Mouse (Mus musculus) spleen, embryonic (tissue): ENCODE measurements around the gene Acot4.
"Not testable (repeated sequence)": the region's sequence is repeated elsewhere in the genome, so short reads cannot be mapped to it uniquely, and the experiment has no call there.

ENCODE experiments used
- CTCF ChIA-PET: fragments of 350-600 bp; sonication (Branson Sonifier 250); formaldehyde crosslinking; loops from one replicate; lab custom pipeline; 2022; lab: Charles Lee

Acot4 gene

DNA sequence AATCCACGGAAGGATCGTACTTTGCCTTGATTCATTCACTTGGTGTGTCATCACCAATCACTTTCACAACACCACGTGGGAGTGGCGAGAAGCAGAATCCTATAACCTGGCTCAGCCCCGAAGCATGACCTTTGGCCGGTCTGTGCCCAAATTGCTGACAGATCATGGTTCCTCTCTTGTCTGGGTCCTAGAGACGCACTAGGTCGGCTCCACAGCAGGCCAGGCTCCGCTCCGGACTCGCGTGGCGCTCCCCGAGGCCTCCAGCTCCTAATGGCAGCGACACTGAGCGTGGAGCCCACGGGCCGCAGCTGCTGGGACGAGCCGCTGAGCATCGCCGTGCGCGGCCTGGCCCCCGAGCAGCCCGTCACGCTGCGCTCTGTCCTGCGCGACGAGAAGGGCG, at the start of gene Acot4:
Gene Acot4 (plus strand): TSS at position 139 of the 400 bp plus-strand sequence.
- CTCF ChIA-PET: not testable (repeated sequence)

DNA sequence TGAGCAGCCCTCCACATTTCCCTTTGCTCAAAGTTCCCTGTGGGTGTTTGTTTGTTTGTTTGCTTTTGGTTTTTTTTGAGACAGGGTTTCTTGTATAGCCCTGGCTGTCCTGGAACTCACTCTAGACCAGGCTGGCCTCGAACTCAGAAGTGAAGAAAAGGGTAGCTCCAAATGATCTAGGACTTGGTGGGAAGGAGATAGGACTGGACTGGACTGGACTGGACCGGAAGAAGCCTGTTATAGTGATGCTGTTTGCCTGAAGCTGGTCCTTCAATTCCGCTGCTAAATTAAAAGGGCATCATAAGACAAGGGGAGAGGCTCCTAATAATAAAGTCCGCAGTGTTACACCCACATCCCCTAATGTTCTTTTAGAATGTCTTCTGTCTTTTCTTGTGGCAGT, 49.7 kb upstream of the Acot4 start:
- CTCF ChIA-PET: interaction anchor here (0.6 to 1.4 kb wide), 3 partner anchors 21 to 307 kb away, joined by 3 to 7 read pairs (median 3); partner anchors contain the start of gene Acot1

DNA sequence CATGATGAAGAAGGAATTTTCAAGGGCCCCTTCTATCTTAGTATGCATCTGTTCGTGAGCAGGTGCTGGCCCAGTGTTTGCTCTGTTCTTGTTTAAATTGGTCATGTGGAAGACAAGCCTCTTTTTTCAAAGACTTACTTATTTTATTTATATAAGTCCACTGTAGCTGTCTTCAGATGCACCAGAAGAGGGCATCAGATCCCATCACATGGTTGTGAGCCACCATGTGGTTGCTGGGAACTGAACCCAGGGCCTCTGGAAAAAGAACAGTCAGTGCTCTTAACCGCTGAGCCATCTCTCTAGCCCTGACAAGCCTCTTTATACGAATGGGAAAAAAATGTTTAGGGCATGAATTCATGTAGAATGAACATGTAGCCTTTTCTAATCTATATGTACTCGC, 48.8 kb upstream of the Acot4 start:
- CTCF ChIA-PET: interaction anchor here (0.5 kb wide), 1 partner anchor 131 kb away, joined by 11 read pairs; no protein-coding TSS in a partner anchor

DNA sequence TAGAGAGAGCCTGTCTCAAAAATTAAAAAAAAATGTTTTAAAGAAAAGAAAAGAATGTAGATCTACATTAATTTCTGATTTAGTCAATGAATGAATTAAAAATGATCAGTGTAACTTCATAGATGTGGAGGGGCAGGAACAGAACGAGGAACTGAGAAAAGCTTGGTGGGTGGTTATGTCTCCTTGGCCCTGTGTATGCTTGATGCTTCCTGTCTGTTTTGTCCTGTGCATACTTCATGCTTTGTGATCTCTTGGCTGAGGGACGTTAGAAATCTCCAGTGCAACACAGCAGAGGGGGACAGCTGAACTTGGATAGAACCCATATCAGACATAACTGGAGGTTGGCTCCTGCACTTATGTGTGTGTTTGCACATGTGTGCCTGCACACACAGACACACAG, 41.0 kb upstream of the Acot4 start:
- CTCF ChIA-PET: no interaction called here

DNA sequence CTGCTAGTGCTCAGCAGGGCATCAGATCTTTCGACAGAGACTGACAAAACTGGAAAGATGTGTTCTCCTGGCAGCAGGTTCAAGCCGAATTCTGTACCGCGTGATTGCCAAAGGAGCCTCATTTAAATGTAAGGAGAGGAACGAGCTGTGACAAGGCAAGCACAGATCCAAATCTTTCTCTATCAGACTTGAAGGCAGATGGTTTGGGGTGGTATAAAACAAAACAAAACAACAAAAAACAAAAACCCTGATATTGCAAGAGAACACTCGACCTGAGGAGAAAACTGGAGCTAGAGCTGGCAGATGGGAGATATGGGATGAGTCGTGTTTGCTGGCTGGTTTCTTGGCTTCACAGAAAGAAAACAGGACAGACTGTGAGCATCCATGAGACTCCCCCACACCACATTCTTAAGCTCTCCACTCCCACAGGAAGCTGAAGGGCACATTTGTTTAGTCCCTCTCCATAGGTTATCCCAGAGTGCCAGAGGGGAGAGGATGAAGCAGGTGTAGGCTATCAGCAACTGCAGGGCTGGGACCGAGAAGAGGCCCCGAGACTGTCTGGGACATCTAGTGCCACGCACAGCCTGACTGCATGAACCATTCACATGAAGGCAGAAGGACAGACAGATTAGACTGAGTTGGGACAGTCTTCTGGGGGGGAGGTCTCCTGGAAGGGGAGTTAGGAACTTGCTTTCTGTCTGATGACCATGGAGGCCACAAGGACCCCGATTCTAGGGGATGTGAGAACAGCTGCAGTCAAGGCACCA, 39.7 kb upstream of the Acot4 start:
- CTCF ChIA-PET: interaction anchor here (0.5 kb wide), 1 partner anchor 21 kb away, joined by 3 read pairs; no protein-coding TSS in a partner anchor

DNA sequence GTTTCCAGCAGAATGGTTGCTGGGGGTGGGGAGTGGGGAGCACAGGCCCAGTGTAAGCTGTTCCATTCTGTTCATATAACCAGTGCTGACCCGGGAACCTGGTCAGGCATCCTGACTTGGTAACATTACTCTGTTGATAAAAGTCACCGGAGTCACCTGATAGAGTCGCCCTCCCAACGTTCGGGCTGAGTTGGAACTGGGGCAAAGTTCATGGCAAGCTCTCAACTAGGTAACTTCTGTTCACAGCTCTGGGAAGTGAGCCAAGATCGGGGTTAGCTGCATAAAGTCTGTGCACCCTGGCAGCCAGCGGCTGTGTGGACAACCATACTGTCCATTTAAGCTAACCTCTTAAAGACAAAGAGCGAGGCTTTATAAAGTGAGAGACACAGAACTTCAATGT, 38.9 kb upstream of the Acot4 start:
- CTCF ChIA-PET: interaction anchor here (0.5 to 0.8 kb wide), 2 partner anchors 22 to 31 kb away, joined by 3 to 5 read pairs; no protein-coding TSS in a partner anchor

DNA sequence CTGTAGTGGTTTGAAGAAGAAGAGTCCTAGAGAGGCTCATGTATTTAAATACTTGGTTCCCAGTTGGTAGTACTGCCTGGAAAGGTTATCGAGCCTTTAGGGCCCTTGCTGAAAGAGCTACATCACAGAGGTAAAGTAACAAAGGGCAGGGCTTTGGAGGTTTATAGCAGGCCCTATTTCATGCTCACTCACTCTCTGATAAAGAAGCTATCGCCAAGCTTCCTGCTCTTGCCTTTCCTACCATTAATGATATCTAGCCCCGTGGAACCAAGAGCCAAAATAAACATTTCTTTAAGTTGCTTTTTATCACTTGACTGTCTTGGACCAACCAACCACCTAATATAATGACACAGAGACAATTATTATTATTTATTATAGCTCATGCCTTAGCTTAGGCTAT, 37.8 kb upstream of the Acot4 start:
- CTCF ChIA-PET: no interaction called here

DNA sequence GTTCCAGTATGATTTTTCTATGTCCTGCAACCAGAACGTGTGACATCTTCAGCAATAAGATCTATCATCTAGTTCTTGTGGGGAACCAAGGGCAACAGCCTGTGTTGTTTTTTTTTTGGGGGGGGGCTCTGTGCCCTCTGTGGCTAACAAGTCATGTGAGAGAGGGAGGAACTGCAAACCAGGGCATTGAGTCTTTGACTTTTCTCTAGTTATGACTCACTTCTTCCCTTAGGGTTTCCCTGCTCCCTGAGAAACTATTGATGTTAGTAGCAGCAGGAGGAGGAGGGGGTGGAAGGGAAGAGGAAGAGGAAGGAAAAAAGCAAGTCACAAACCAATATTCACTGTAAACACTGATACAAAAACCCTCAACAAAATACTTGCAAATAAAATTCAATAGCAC, 34.3 kb upstream of the Acot4 start:
- CTCF ChIA-PET: no interaction called here

DNA sequence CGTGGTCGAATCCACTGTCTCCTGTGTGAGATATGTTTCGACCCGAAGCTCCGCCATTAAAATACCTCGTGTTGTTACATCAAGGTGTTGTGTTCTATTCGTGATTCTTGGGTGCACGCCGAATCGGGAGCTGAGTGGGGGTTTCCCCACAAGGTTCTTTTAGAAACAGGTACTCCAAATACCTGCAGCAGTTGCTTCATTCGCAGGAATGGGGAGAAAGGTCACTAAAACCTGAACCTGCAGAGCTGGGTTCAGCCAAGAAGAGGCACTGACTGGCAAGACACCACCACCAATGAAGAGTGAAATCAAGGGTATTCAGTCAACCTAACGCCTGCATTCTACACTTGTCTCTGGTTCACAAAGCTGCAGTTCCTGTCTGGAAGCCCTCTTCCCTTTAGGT, 29.9 kb upstream of the Acot4 start:
- CTCF ChIA-PET: interaction anchor here (0.6 kb wide), 1 partner anchor 394 kb away, joined by 3 read pairs; no protein-coding TSS in a partner anchor

DNA sequence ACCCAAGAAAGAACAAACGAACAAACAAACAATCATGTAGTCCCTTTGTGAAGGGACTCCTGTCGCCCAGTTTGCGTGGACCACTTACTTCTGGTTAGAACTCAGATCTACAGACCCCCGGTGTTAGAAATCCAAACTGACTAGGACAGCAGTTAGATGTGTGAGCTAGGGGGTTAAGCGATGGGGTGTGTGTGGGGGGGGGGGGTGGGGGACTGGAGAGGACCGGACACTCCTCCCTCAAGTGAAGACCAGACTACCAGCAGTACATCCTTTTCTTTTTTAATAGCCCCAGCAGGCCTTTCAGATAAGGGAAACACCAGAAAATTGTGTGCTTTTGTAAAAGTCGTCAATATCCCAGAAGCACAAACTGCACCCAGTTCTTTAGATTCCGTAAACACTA, 29.4 kb upstream of the Acot4 start:
- CTCF ChIA-PET: interaction anchor here (0.6 kb wide), 1 partner anchor 394 kb away, joined by 3 read pairs; no protein-coding TSS in a partner anchor

DNA sequence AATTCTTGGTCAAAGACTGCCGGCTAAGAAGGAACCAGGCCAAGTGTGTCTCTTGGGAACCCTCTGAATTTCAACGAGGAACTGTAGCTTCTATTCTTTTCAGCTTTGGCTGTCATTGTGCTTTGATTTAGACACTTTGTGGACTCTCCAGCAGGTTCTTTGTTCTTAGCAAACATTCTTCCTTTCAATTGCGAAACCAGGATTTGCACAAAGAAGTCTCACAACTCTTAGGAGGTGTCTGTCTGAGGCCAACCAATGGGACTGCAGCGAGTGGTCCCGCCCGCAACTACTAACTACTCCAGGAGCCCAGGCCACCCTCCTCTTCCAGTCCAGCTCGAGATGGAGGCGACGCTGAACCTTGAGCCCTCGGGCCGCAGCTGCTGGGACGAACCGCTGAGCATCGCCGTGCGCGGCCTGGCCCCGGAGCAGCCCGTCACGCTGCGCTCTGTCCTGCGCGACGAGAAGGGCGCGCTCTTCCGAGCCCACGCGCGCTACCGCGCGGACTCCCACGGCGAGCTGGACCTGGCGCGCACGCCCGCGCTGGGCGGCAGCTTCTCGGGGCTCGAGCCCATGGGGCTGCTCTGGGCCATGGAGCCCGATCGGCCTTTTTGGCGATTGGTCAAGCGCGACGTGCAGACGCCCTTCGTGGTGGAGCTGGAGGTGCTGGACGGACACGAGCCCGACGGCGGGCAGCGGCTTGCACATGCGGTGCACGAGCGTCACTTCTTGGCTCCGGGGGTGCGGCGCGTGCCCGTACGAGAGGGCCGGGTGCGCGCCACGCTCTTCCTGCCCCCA, 28.8 kb upstream of the Acot4 start, which contains the start of gene Acot1:
Gene Acot1 (plus strand): TSS at position 320 of the 795 bp plus-strand sequence.
- CTCF ChIA-PET: interaction anchor here (1.3 kb wide), 1 partner anchor 21 kb away, joined by 3 read pairs; no protein-coding TSS in a partner anchor

DNA sequence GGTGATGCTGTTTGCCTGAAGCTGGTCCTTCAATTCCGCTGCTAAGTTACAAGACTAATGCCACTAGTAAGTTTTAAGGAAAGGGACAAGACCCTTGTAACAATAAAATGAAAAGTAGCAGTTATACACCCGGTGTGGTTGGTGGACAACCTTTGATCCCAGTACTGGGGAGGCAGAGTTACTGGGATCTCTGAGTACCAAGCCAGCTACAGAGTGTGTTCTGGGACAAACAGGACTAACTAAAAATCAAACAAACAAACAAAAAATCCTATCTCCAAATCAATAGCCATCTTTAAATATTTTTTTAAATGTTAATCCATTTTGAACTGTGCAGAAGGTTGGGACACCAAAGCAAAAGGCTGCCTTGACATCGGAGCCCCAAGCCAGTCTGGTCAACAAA, 28.0 kb upstream of the Acot4 start:
- CTCF ChIA-PET: interaction anchor here (1.3 kb wide), 1 partner anchor 22 kb away, joined by 3 read pairs; no protein-coding TSS in a partner anchor

DNA sequence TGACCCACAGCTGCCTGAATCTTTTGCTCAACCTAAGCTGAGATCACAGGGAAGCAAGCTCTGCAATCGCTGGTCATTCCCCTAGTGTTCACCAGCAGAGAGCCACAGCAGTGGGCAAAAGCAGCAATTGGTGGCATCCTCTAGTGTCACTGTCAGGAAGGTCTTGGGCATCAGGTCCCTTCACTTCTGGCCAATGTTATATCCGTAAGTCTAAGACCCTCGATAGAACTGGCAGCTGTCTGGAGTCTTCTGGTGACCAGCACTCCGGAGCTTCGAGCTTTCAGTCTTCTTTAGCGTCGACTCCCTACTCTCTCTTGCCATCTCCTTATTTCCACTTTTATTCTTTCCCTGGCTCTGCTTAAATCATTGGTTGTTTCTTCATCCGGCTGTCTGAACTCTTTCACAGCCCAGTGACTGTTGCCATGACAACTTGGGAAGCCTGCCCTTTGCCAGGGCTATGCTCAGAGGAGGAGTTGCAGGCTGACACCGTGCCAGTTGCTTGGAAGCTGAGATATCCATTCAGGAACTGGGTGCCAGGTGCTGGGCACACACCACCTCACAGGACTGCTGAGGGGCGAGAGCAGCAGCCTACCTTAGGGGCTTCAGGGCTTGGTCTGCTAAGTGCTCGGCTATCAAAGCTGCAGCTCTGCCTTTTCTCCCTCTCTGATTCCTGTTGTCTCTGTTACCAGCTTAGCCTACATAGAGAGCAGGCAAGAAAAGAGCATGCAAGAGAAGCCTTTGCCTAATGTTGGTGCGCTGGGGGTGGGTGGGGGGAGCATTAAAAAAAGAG, 26.7 kb upstream of the Acot4 start:
- CTCF ChIA-PET: no interaction called here

DNA sequence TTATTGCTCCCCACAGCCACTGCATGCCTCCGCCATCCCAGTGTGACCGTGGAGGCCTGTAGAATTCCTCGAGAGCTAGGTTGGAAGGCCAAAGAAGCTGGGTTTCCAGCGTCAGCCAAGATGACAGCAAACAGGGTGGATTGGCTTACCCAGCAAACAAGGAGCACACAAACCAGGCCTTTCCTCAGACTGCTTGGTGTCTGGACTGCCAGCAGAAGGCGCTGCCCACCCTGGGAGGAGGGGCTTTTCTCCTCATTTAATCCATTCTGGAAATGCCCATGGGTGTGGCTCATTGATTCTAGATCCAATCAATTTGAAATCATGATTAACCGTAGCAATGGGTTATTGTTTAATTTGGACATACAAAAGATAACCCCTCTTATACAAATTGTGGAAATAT, 25.0 kb upstream of the Acot4 start:
- CTCF ChIA-PET: interaction anchor here (0.7 kb wide), 1 partner anchor 286 kb away, joined by 3 read pairs; no protein-coding TSS in a partner anchor

DNA sequence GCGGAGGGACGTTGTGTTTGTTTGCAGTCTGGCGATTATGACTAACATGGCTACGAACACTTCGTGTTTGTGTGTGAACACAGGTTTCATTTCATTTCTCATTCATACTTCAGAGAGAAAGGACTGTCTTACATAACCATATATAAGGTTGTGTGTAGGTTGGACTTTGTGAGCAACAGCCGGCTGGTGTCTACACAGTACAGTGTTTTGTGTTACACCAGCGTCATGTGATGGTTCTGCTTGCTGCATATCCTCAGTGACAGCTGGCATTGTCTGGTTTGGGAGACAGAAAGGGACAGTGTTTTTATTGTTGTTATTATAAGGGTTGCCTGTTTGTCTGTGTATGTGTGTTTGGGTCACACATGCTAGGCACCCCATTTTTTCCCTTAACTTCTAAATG, 24.5 kb upstream of the Acot4 start:
- CTCF ChIA-PET: no interaction called here

DNA sequence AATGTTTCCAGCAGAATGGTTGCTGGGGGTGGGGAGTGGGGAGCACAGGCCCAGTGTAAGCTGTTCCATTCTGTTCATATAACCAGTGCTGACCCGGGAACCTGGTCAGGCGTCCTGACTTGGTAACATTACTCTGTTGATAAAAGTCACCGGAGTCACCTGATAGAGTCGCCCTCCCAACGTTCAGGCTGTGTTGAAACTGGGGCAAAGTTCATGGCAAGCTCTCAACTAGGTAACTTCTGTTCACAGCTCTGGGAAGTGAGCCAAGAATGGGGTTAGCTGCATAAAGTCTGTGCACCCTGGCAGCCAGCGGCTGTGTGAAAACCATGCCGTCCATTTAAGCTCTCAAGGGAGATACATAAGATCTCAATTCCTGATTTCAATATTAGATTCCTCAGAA, 17.7 kb upstream of the Acot4 start:
- CTCF ChIA-PET: interaction anchor here (0.7 kb wide), 1 partner anchor 11 kb away, joined by 13 read pairs; no protein-coding TSS in a partner anchor

DNA sequence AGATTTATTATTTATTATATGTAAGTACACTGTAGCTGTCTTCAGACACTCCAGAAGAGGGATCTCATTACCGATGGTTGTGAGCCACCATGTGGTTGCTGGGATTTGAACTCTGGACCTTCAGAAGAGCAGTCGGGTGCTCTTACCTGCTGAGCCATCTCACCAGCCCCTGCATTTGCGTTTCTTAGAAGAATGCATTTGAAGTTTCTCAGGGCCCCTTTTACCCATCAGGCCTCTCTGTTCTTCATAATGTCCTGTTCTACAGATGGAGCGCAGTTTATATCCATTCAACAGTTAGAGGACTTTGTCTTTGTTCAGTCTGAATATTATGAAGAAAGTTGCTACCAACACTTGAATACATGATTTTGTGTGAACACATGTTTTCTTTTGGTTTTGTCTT, 15.9 kb upstream of the Acot4 start:
- CTCF ChIA-PET: not testable (repeated sequence)

DNA sequence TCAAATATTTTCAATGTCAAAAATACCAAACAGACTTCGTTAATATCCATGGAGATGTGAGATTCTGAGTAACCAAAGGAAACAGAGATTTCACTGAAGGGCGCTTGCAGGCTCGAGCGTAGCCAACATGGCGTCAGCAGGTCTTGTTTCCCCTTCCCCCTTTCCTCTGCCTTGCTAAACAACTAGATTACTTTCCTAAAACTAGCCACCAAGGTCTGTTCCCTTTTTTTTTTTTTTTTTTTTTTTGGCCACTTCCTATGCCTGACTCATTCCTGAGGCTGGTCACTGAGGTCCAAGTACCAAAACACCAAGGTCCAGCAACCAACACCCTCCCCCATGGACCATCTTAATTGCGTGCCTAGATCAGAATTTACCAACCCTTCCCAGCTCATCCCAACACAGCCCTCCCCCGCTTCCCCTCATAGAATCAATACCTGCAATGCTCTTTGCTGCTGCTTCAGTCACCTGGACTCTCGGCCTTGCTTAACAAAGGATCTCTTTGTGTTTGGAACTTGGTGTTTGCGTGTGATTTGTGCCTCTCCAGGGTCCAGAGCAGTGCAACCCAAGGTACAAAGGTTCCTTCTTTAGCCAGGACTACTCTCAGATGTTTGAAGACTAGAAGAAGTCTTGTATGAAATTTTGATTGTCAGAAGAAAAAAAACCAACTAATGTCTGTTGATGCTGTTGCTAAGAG, 15.0 kb upstream of the Acot4 start:
- CTCF ChIA-PET: no interaction called here

DNA sequence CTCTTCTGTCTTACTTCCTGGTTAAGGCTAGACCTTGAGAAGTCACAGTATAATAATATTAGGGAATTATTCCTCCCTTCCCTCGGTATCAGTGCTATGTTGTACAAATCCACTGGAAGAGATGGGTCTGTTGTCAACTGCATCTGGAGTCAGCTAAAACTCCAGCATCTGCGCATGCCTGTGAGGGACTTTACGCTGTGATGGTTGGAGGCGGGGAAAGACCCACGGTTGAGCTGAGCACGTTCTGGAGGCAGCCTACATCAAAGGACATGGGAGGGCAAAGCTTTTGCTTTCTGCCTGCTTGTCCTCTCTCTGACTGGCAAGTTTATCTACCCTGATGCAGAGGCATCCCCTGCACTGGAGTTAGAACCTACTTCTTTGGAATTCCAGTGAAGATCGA, 12.3 kb upstream of the Acot4 start:
- CTCF ChIA-PET: no interaction called here

DNA sequence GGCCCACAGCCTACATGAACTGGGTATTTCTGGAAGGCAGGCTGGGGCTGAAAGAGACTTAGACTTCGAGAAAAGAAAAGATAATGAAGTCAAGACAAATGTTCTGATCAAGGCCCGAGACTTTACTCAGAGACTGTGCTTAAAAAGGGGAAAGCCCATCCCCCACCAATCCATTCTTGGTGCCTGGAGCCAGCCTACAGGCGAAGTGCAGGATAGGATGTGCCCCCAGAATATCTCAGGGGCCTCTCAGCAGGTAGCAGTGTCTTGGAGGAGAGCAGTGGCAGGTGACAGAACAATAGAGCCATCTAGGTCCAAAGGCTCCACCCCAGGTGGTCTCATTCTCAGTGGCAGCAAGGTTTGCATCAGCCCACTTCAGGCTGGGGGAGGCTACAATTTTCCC, 9.9 kb upstream of the Acot4 start:
- CTCF ChIA-PET: interaction anchor here (1.3 kb wide), 1 partner anchor 56 kb away, joined by 10 read pairs; no protein-coding TSS in a partner anchor

DNA sequence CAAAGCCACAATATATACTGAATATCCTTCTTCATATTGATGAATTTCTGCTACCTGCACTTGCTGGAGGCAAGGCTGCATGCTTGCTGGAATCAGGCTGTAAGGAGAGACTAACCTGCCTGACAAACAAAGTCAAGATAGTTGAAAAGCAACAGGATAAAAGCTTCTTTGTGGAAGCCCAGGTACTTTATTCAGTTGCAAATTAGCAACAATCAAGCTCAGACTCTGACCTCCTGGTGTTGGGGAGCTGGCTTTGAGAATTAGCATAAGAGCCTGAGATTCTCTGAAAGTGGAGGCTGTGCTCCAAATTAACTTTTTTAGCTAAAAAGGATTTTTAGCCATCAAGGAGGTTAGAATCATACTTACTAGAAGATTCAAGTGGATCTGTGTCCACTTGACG, 9.1 kb upstream of the Acot4 start:
- CTCF ChIA-PET: not testable (repeated sequence)
